Mouse (Mus musculus) heart, embryonic 14.5 days (tissue): ENCODE measurements around the gene Rpl21. TPM values are rescaled to one million over a fixed set of nuclear protein-coding genes. Genes with fewer than 3 reads are reported as not detected.

Source experiments
- ATAC-seq: fragments of 200-750 bp; cut with Nextera tagmentation; 2 replicates; pipeline ENCODE4 v1.8.0; 2017; ENCODE audit warnings: low read depth, moderate TSS enrichment; ENCODE audit not compliant: insufficient number of reproducible peaks, insufficient read depth, low FRiP score
- H3K27ac ChIP-seq, 2 experiments: fragments of 200-500 bp in 1 of 2; fragments of 300-500 bp in 1 of 2; sonication (generic) in 1 of 2; replicated peaks in 1 of 2; 2 replicates each; pipeline ENCODE4 v1.5.1; 2012 to 2014; ENCODE audit warnings: low read depth in 2 of 2, low read length in 2 of 2, control low read depth in 1 of 2, mild to moderate bottlenecking in 1 of 2, mixed read lengths in 1 of 2; ENCODE audit not compliant: control insufficient read depth in 1 of 2, insufficient read depth in 1 of 2
- H3K27me3 ChIP-seq: fragments of 300-500 bp; sonication (generic); 2 replicates; pipeline ENCODE4 v1.6.1; 2014; ENCODE audit warnings: mild to moderate bottlenecking, low read length, control low read depth; ENCODE audit not compliant: control insufficient read depth, insufficient read depth
- H3K36me3 ChIP-seq: fragments of 300-500 bp; sonication (generic); 2 replicates; pipeline ENCODE4 v1.6.1; 2014; ENCODE audit warnings: mild to moderate bottlenecking, control low read depth, low read length, mixed read lengths; ENCODE audit not compliant: control insufficient read depth, insufficient read depth
- H3K4me1 ChIP-seq, 2 experiments: fragments of 200-500 bp in 1 of 2; fragments of 300-500 bp in 1 of 2; sonication (generic) in 1 of 2; 2 replicates each; pipeline ENCODE4 v1.6.1; 2012 to 2014; ENCODE audit warnings: low read length in 2 of 2, control low read depth in 1 of 2, mixed read lengths in 1 of 2; ENCODE audit not compliant: control insufficient read depth in 2 of 2, insufficient read depth in 2 of 2
- H3K4me2 ChIP-seq: fragments of 300-500 bp; sonication (generic); 2 replicates; pipeline ENCODE4 v1.6.1; 2014; ENCODE audit warnings: mild to moderate bottlenecking, low read length
- H3K4me3 ChIP-seq, 2 experiments: fragments of 200-500 bp in 1 of 2; fragments of 300-500 bp in 1 of 2; sonication (generic) in 1 of 2; 2 replicates each; pipeline ENCODE4 v1.5.1; 2012 to 2014; ENCODE audit warnings: low read length in 2 of 2, mild to moderate bottlenecking in 2 of 2, control low read depth in 1 of 2, low read depth in 1 of 2, moderate library complexity in 1 of 2; ENCODE audit not compliant: control insufficient read depth in 1 of 2, insufficient read depth in 1 of 2
- H3K9ac ChIP-seq: fragments of 300-500 bp; sonication (generic); 2 replicates; pipeline ENCODE4 v1.6.1; 2014; ENCODE audit warnings: mild to moderate bottlenecking, low read length
- H3K9me3 ChIP-seq: fragments of 300-500 bp; sonication (generic); 2 replicates; pipeline ENCODE4 v1.6.1; 2016; ENCODE audit warnings: low read length, control low read depth; ENCODE audit not compliant: control insufficient read depth
- WGBS: fragments of 180-500 bp; shearing (Covaris S2); extraction: QIAGEN DNeasy Blood & Tissue Kit; methylation state at CpG from one replicate; pipeline ENCODE4 v1.1.7; 2014; 5-methylcytosine and 5-hydroxymethylcytosine counted together
- polyA plus RNA-seq: library from polyadenylated mRNA; unstranded; fragments of >200 nt; fragmentation: Nextera tagmentation; extraction: Ambion mirVana; gene quantifications from 2 replicates; pipeline ENCODE4 v1.2.1, GENCODE M21; 2014

The Rpl21 gene
- polyA plus RNA-seq, 1 experiment from 2014 or later, result 435 TPM

DNA sequence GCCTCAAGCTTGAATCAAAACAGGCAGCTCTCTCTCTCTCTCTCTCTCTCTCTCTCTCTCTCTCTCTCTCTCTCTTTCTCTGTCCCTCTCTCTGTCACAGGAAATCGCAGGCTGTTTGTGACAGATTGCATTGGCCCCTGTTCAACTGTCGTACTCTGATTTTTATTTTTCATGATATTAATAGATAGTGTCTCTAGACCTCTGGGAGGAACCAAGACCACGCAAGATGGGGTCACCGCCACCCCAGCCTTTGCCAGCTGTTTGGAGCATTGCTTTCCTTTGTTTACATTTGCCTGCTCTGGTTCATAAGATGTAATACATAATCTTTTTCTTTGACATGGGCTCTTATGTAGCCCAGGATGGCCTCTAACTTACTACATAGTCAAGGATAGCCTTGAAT is 9.3 kb downstream of the Rpl21 start:
- Histone ChIP-seq H3K4me2 (no peak overlapping the region), H3K36me3 (peaks cover 26% of the 10 kb centered on the region), H3K9me3 (no peaks in the 10 kb centered on the region), H3K4me3 (no peak overlapping the region), H3K4me1 (peaks cover 0 to 4% of the 10 kb centered on the region in 2 experiments; a peak in 1 of 4 replicates), H3K9ac (no peak overlapping the region), H3K27ac (no peak overlapping the region), H3K27me3 (no peaks in the 10 kb centered on the region)
- 88% methylated on average over 4 of the region's 4 CpGs for WGBS
- ATAC-seq, result no peak

- 14% methylated on average over 6 of the region's 6 CpGs for WGBS
- H3K4me3 ChIP-seq, result peak overlapping the region; percentile 53 to 62
- no peaks in the 10 kb centered on the region for H3K9me3 ChIP-seq
- peak overlapping the region; percentile 96 for H3K4me2 ChIP-seq
- H3K9ac ChIP-seq, result peak overlapping the region; percentile 74
- no peak for ATAC-seq
- no peaks in the 10 kb centered on the region for H3K27me3 ChIP-seq
- H3K36me3 ChIP-seq, result 0 out of 2 replicates have a peak, but pooled peaks cover 3% of the 10 kb centered on the region
- peaks cover 0 to 4% of the 10 kb centered on the region in 2 experiments; a peak in 1 of 4 replicates for H3K4me1 ChIP-seq
- peak overlapping the region in 1 of 2 experiments; percentile 34; a peak in 1 of 4 replicates for H3K27ac ChIP-seq
These were observed 11.7 kb downstream of the Rpl21 start for GRCm38 (mm10) chr5:146844301-146844941.

- peaks cover 0 to 4% of the 10 kb centered on the region in 2 experiments; a peak in 1 of 4 replicates for H3K4me1 ChIP-seq
- no peaks in the 10 kb centered on the region for H3K27me3 ChIP-seq
- ATAC-seq, result peak; percentile 88
- H3K36me3 ChIP-seq, result 0 out of 2 replicates have a peak, but pooled peaks cover 3% of the 10 kb centered on the region
- H3K27ac ChIP-seq, result peak within 1 kb of the TSS in 1 of 2 experiments; percentile 46; a peak in 1 of 4 replicates
- H3K4me3 ChIP-seq, result peak within 1 kb of the TSS; percentile 53 to 62
- peak within 1 kb of the TSS; percentile 96 for H3K4me2 ChIP-seq
- WGBS, result under 1% methylated on average over 40 of the region's 40 CpGs
- H3K9me3 ChIP-seq, result no peaks in the 10 kb centered on the region
- peak within 1 kb of the TSS; percentile 74 for H3K9ac ChIP-seq
These were observed 12.3 kb downstream of the Rpl21 start, which contains the start of gene Rasl11a for GRCm38 (mm10) chr5:146844945-146845365. Rasl11a (plus strand) TSS chr5:146845071.

GRCm38 (mm10) chr5:146846489-146846888 is 13.8 kb downstream of the Rpl21 start:
- peak overlapping the region; percentile 22; the same call in 1 of the 2 replicates for H3K9ac ChIP-seq
- peaks cover 0 to 4% of the 10 kb centered on the region in 2 experiments; a peak in 1 of 4 replicates for H3K4me1 ChIP-seq
- peak overlapping the region; percentile 8 to 46; a peak in 1 of 4 replicates for H3K27ac ChIP-seq
- no peak for ATAC-seq
- H3K9me3 ChIP-seq, result no peaks in the 10 kb centered on the region
- no peaks in the 10 kb centered on the region for H3K36me3 ChIP-seq
- 28% methylated on average over 2 of the region's 2 CpGs for WGBS
- H3K4me3 ChIP-seq, result peak overlapping the region in 1 of 2 experiments; percentile 53; a peak in 2 of 4 replicates
- H3K4me2 ChIP-seq, result peak overlapping the region; percentile 96
- no peaks in the 10 kb centered on the region for H3K27me3 ChIP-seq

DNA sequence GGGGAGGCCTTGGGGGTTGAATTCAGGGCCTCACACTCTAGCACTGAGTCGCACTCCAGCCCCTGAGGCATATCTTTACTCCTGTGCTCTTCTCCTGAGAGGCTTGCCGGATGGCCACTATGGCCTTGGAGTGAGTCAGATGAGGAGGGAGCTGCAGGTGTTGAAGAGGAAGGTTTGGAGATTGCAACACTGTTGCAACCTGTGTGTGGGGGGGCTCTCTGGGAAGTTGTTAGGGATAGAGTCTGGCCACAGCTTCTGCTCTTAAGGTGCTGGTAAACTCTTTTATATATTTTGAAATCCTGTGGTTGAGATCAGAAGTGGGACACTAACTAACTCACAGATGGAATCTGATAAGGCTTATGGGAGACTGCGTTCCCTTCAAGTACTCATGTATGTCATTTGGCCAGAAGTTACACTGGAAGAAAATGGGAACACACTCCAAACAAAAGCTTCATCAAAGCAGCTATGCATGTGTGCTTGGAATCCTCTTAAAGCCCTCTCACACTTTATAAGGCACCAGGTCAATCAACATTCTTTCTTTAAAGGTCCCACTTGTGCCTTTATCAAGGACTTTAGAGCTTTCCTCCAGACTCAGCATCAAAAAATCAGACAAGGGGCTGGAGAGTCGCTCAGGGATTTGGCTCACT is 16.4 kb downstream of the Rpl21 start:
- peaks cover 0 to 4% of the 10 kb centered on the region in 2 experiments; a peak in 1 of 4 replicates for H3K4me1 ChIP-seq
- no peak for ATAC-seq
- 81% methylated on average over 4 of the region's 4 CpGs for WGBS

DNA sequence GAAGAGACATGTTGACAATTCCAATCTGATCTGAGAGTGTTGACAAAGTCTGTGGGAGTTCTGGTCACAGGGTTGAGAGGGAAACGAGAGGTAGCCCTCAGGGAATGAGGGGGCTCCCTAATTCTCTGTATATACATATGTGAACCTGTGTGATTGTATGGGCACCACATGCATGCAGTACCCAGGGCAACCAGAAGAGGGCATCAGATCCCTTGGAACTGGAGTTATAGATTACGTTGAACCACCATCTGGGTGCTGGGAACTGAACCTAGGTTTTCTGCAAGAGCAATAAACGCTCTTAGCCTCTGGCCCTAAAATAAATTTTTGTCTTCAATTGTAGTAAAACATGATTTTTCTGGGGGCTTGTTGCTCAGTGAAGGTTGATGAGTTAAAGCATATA is 23.4 kb downstream of the Rpl21 start:
- no peaks in the 10 kb centered on the region for H3K4me1 ChIP-seq
- H3K27ac ChIP-seq, result no peak overlapping the region
- H3K9ac ChIP-seq, result no peak overlapping the region
- no peaks in the 10 kb centered on the region for H3K27me3 ChIP-seq
- no peak overlapping the region for H3K4me2 ChIP-seq
- H3K9me3 ChIP-seq, result peaks cover 4% of the 10 kb centered on the region
- H3K4me3 ChIP-seq, result no peak overlapping the region
- ATAC-seq, result no peak
- no peaks in the 10 kb centered on the region for H3K36me3 ChIP-seq
- 84% methylated on average over 3 of the region's 3 CpGs for WGBS

More for the DNA sequence above, 16.4 kb downstream of the Rpl21 start:
- Histone ChIP-seq H3K27ac (no peak overlapping the region), H3K4me2 (no peak overlapping the region), H3K9ac (no peak overlapping the region), H3K36me3 (no peaks in the 10 kb centered on the region), H3K27me3 (no peaks in the 10 kb centered on the region), H3K4me3 (no peak overlapping the region), H3K9me3 (no peaks in the 10 kb centered on the region)

GRCm38 (mm10) chr5:146857620-146858019 is 24.9 kb downstream of the Rpl21 start:
- no peak for ATAC-seq

More at GRCm38 (mm10) chr5:146857620-146858019, 24.9 kb downstream of the Rpl21 start:
- H3K9me3 ChIP-seq, result peaks cover 4% of the 10 kb centered on the region
- no peak overlapping the region for H3K4me2 ChIP-seq
- WGBS, result 66% methylated on average over 8 of the region's 8 CpGs
- H3K36me3 ChIP-seq, result no peaks in the 10 kb centered on the region
- no peaks in the 10 kb centered on the region; a peak in 1 of 4 replicates for H3K4me1 ChIP-seq
- no peak overlapping the region for H3K27ac ChIP-seq
- no peak overlapping the region for H3K4me3 ChIP-seq
- H3K9ac ChIP-seq, result no peak overlapping the region
- no peaks in the 10 kb centered on the region for H3K27me3 ChIP-seq
